Mouse (Mus musculus): Measurements from ENCODE around the gene Olfr573-ps1. TPM values are rescaled to one million over a fixed set of nuclear protein-coding genes. Genes with fewer than 3 reads are reported as not detected.

Olfr573-ps1 gene
- polyA plus RNA-seq (2012; fragmentation: generic; extraction: Trizol), result not detected

GRCm38 (mm10) chr7:102942475-102942874 is at the start of gene Olfr573-ps1:
Gene Olfr573-ps1 (minus strand): TSS chr7:102942575.
- Histone ChIP-seq H3K79me2 (ENCODE audit: control insufficient read depth, insufficient read depth) (no peaks in the 10 kb centered on the region), H3K27me3 (ENCODE audit: control insufficient read depth, insufficient read depth, insufficient read length) (no peaks in the 10 kb centered on the region), H3K4me3 (no peak within 1 kb of the TSS), H3K36me3 (ENCODE audit: control insufficient read depth, insufficient read depth) (no peaks in the 10 kb centered on the region), H3K4me2 (ENCODE audit: low read depth) (no peak within 1 kb of the TSS), H3ac (ENCODE audit: control insufficient read depth, insufficient read length) (no peak within 1 kb of the TSS)
- TF ChIP-seq TCF3 (IDR thresholded peaks at IDR 0.05; ENCODE audit: insufficient read length, low read depth) (no peak), MAX (IDR thresholded peaks at IDR 0.05; ENCODE audit: low read depth) (no peak), TCF12 (IDR thresholded peaks at IDR 0.05; ENCODE audit: insufficient read depth, poor library complexity, severe bottlenecking) (no peak), MYOG (IDR thresholded peaks at IDR 0.05; ENCODE audit: control insufficient read depth in 1 of 3, insufficient read depth in 1 of 3, insufficient read length in 2 of 3, low read depth in 2 of 3) (no peak), POLR2A (IDR thresholded peaks at IDR 0.05; ENCODE audit: insufficient read length, low read depth) (no peak), USF1 (IDR thresholded peaks at IDR 0.05; ENCODE audit: low read depth) (no peak), E2F4 (IDR thresholded peaks at IDR 0.05; ENCODE audit: insufficient read depth) (no peak), SRF (IDR thresholded peaks at IDR 0.05; ENCODE audit: control insufficient read depth, insufficient read length, low read depth) (no peak), MYOD1 (IDR thresholded peaks at IDR 0.05; ENCODE audit: control insufficient read depth in 1 of 3, insufficient read length in 2 of 3, low read depth in 2 of 3) (no peak)

GRCm38 (mm10) chr7:102989224-102989623 is 46.8 kb upstream of the Olfr573-ps1 start, which contains the start of gene Olfr578:
Gene Olfr578 (minus strand): TSS chr7:102989324.
- no peak within 1 kb of the TSS for H3K4me2 ChIP-seq (ENCODE audit: low read depth)
- no peaks in the 10 kb centered on the region for H3K36me3 ChIP-seq (ENCODE audit: control insufficient read depth, insufficient read depth)
- TF ChIP-seq SRF (IDR thresholded peaks at IDR 0.05; ENCODE audit: control insufficient read depth, insufficient read length, low read depth), result no peak
- no peak for TF ChIP-seq CEBPB (IDR thresholded peaks at IDR 0.05; ENCODE audit: insufficient read depth, poor library complexity, severe bottlenecking)
- TF ChIP-seq MYOG (IDR thresholded peaks at IDR 0.05; ENCODE audit: control insufficient read depth in 1 of 3, insufficient read depth in 1 of 3, insufficient read length in 2 of 3, low read depth in 2 of 3), result no peak
- no peak for TF ChIP-seq POLR2A (IDR thresholded peaks at IDR 0.05; ENCODE audit: insufficient read length, low read depth)
- no peak for TF ChIP-seq REST (IDR thresholded peaks at IDR 0.05; ENCODE audit: insufficient read depth, insufficient read length)
- no peak for TF ChIP-seq POLR2AphosphoS2 (IDR thresholded peaks at IDR 0.05; ENCODE audit: insufficient read length, low read depth)
- TF ChIP-seq MYOD1 (IDR thresholded peaks at IDR 0.05; ENCODE audit: control insufficient read depth in 1 of 3, insufficient read length in 2 of 3, low read depth in 2 of 3), result no peak
- no peak for TF ChIP-seq USF1 (IDR thresholded peaks at IDR 0.05; ENCODE audit: low read depth)
- TF ChIP-seq MAX (IDR thresholded peaks at IDR 0.05; ENCODE audit: low read depth), result no peak
- TF ChIP-seq TCF12 (IDR thresholded peaks at IDR 0.05; ENCODE audit: insufficient read depth, poor library complexity, severe bottlenecking), result no peak
- TF ChIP-seq TCF3 (IDR thresholded peaks at IDR 0.05; ENCODE audit: insufficient read length, low read depth), result no peak
- no peak for TF ChIP-seq E2F4 (IDR thresholded peaks at IDR 0.05; ENCODE audit: insufficient read depth)

GRCm38 (mm10) chr7:102975843-102976242 is 33.5 kb upstream of the Olfr573-ps1 start, which contains the start of gene Olfr577:
Gene Olfr577 (minus strand): TSS chr7:102975943.
- Histone ChIP-seq H3K4me2 (ENCODE audit: low read depth) (no peak within 1 kb of the TSS), H3K27me3 (ENCODE audit: control insufficient read depth, insufficient read depth, insufficient read length) (no peaks in the 10 kb centered on the region)
- TF ChIP-seq TCF3 (IDR thresholded peaks at IDR 0.05; ENCODE audit: insufficient read length, low read depth), result no peak
- TF ChIP-seq REST (IDR thresholded peaks at IDR 0.05; ENCODE audit: insufficient read depth, insufficient read length), result no peak
- no peak for TF ChIP-seq MYOD1 (IDR thresholded peaks at IDR 0.05; ENCODE audit: control insufficient read depth in 1 of 3, insufficient read length in 2 of 3, low read depth in 2 of 3)
- TF ChIP-seq CEBPB (IDR thresholded peaks at IDR 0.05; ENCODE audit: insufficient read depth, poor library complexity, severe bottlenecking), result no peak
- no peak for TF ChIP-seq TCF12 (IDR thresholded peaks at IDR 0.05; ENCODE audit: insufficient read depth, poor library complexity, severe bottlenecking)
- TF ChIP-seq POLR2A (IDR thresholded peaks at IDR 0.05; ENCODE audit: insufficient read length, low read depth), result no peak
- TF ChIP-seq E2F4 (IDR thresholded peaks at IDR 0.05; ENCODE audit: insufficient read depth), result no peak
- no peak for TF ChIP-seq USF1 (IDR thresholded peaks at IDR 0.05; ENCODE audit: low read depth)

More at GRCm38 (mm10) chr7:102989224-102989623, 46.8 kb upstream of the Olfr573-ps1 start, which contains the start of gene Olfr578:
- no peaks in the 10 kb centered on the region for H3K27me3 ChIP-seq (ENCODE audit: control insufficient read depth, insufficient read depth, insufficient read length)
- no peaks in the 10 kb centered on the region for H3K79me2 ChIP-seq (ENCODE audit: control insufficient read depth, insufficient read depth)
- no peak within 1 kb of the TSS for H3K4me3 ChIP-seq
- no peak within 1 kb of the TSS for H3ac ChIP-seq (ENCODE audit: control insufficient read depth, insufficient read length)

GRCm38 (mm10) chr7:102974399-102974798 is 32.0 kb upstream of the Olfr573-ps1 start:
- H3K4me3 ChIP-seq, result no peak overlapping the region
- no peak overlapping the region for H3ac ChIP-seq (ENCODE audit: control insufficient read depth, insufficient read length)
- H3K36me3 ChIP-seq (ENCODE audit: control insufficient read depth, insufficient read depth), result no peaks in the 10 kb centered on the region
- H3K4me2 ChIP-seq (ENCODE audit: low read depth), result no peak overlapping the region
- H3K79me2 ChIP-seq (ENCODE audit: control insufficient read depth, insufficient read depth), result no peaks in the 10 kb centered on the region
- H3K27me3 ChIP-seq (ENCODE audit: control insufficient read depth, insufficient read depth, insufficient read length), result no peaks in the 10 kb centered on the region
- no peak for TF ChIP-seq CEBPB (IDR thresholded peaks at IDR 0.05; ENCODE audit: insufficient read depth, poor library complexity, severe bottlenecking)

More at GRCm38 (mm10) chr7:102975843-102976242, 33.5 kb upstream of the Olfr573-ps1 start, which contains the start of gene Olfr577:
- no peaks in the 10 kb centered on the region for H3K79me2 ChIP-seq (ENCODE audit: control insufficient read depth, insufficient read depth)
- no peaks in the 10 kb centered on the region for H3K36me3 ChIP-seq (ENCODE audit: control insufficient read depth, insufficient read depth)
- no peak within 1 kb of the TSS for H3K4me3 ChIP-seq
- H3ac ChIP-seq (ENCODE audit: control insufficient read depth, insufficient read length), result no peak within 1 kb of the TSS

GRCm38 (mm10) chr7:102962360-102962759 is 20.0 kb upstream of the Olfr573-ps1 start, which contains the start of gene Olfr576:
Gene Olfr576 (plus strand): TSS chr7:102962660.
- Histone ChIP-seq H3ac (ENCODE audit: control insufficient read depth, insufficient read length) (no peak within 1 kb of the TSS), H3K4me2 (ENCODE audit: low read depth) (no peak within 1 kb of the TSS), H3K79me2 (ENCODE audit: control insufficient read depth, insufficient read depth) (no peaks in the 10 kb centered on the region), H3K36me3 (ENCODE audit: control insufficient read depth, insufficient read depth) (no peaks in the 10 kb centered on the region), H3K4me3 (no peak within 1 kb of the TSS), H3K27me3 (ENCODE audit: control insufficient read depth, insufficient read depth, insufficient read length) (no peaks in the 10 kb centered on the region)
- no peak for TF ChIP-seq MYOG (IDR thresholded peaks at IDR 0.05; ENCODE audit: control insufficient read depth in 1 of 3, insufficient read depth in 1 of 3, insufficient read length in 2 of 3, low read depth in 2 of 3)
- no peak for TF ChIP-seq CEBPB (IDR thresholded peaks at IDR 0.05; ENCODE audit: insufficient read depth, poor library complexity, severe bottlenecking)
